Mouse (Mus musculus) brain, embryonic 18.5 days (tissue): ENCODE measurements around the gene Dffa.

Experiments used
- DNase-seq: peaks from one replicate; pipeline ENCODE4 v3.0.0-alpha.2; 2012; ENCODE audit warnings: low read depth, low spot score

The Dffa gene

DNA sequence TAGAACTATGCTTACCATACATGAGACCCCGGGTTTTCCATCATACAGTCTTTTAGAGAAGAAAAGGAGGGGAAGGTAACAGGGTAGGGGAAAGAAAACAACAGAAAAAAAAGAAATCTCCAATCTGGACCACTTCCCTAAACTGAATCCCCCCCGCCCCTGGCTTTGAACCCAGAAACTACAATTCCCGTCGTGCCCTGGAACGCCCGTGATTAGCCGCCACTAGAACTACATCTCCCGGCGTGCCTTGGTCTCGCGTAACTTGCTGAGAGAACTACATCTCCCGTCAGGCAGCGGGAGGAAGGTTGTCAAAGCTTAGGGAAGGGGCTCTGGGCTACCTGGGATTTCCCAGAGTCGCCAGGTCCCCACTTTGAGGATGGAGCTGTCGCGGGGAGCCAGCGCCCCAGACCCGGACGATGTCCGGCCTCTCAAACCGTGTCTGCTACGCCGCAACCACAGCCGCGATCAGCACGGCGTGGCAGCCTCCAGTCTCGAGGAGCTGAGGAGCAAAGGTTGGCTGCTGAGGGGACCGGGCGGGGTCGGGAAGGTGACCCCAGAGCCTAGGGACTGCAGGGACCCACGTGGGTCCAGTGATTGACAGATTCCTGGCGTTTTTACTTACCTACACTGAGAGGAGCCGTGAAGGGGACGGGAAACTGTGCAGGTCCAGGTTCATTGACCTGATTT, at the start of gene Dffa:
Gene Dffa (plus strand): TSS at position 272 of the 687 bp plus-strand sequence.
- DNase-seq = peak; percentile 82

DNA sequence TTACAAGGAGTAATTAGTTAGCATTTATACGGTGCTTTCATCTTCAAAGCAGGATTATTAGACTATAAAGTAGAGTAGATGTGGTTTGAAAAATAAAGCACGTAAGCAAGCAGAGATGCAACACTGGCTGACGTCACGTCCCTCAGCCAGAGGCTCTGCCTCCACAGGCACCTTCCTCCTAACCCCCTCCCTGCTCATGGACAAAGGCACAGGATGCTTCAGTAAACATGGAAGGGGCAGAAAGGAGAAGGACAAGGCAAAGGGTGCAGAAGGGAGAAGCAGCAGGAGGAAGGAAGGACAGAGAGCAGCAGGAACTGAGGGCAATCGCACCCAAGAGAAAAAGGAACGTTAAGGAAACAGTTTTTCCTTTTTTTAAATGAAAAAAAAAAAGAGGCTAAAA, 48.1 kb upstream of the Dffa start:
- DNase-seq = no peak

DNA sequence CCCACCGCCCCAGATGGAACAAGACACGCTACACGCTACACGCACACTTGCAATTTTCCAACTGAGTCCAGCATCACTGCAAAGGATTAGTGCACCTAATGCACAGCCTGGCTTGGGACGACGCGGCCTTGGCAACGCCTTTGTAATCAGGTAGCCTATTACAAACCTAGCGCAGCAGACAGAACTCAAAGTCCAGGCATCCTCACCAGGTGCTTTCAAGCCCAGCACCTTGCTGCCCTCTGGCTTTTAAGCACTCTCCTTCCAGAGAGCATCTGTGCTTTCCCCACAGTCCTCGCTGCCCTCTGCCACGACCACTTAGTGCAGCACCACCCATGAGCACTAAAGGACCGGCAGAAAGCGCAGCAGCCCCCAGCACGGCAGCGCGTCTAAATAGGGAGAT, 47.0 kb upstream of the Dffa start:
- DNase-seq = no peak

DNA sequence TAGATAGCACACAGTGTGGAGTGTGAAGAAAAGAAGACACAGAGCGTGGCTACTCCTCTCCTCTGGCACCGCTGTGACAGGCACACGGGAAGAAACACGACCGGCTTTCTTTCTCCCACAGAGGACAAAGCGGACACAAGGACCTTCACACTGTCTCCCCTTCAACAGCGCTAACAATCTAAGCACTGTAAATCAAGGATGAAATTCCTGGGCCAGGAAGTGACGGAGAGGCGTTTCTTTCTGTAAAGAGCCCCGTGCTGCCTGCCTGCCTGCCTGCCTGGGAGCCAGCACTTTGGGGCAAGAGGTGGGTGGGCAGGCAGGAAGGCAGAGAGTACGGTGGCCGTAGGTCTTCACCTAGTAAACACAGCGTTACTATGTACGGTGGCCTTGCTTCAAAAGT, 46.5 kb upstream of the Dffa start:
- no peak for DNase-seq

DNA sequence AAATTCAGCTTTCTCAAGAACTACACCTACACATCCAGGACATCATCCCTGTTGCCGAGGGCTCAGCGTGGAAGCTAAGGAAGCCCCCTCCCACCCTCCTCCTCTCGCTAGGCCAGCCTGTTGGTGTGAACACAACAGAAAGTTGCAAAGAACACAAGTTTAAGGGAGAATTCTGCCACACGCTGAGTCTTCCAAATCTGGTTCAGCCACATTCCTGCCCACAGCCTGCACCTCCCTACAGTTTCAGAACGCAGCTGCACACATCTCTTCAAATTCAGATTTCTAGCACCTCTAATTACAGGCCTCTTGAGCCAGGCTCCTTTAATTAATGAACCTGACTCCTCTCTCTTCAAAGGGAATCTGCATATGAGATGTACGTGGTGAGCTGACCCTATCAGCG, 45.6 kb upstream of the Dffa start:
- no peak for DNase-seq

DNA sequence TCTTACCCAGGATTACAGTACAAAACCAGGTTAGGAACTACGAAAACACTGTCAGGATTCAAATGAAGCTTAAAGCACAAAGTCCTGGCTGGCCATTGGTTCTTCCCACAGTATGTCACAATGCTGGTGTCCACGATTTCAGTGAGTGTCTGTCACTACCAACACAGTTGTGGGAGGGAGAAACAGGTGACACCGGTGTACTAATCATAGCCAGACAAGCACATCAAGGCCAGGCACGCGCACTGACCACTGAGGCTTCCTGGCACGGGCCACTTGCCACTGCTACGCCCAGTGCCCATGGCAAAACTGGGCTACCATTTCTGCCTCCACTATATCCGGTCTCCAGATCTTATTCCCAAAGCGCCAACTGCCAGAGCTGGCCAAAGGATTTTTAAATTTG, 44.2 kb upstream of the Dffa start:
- DNase-seq = no peak

DNA sequence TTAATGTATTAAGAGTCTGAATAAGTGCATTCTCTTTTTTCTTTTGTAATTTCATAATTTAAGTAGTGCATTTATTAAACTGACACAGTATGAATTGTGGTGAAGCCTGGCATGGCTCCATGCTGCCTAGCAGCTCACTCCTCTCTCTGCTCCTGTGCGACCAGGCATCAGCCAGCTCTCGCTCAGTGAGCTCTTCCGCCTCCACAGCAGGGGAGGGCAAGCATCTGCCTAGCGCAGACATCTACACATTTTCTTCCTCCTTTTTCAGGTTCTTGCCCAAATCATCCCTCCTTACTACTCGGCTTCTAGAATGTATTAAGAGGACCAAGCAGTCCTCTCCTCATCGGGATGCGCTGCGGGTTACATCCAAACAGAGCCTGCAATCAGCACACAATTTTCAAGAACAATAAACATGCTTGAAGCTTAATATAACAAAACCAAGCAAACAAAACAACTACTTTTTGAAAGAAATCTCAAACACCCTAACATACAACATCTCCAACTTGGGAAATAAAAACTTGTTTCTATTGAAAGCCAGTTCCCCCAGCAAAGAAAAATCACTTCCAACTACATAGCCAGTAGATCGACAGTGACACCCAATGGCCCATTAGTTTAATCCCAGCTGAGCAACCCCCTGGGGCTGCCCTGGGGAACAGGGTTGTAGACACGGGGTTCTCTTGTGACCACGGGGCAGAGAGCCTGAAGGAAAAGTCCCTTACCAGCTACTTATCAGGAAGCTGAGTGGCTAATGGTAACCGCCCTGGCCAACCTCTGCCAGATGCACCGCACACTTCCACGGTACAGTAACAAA, 43.1 kb upstream of the Dffa start:
- DNase-seq = no peak

DNA sequence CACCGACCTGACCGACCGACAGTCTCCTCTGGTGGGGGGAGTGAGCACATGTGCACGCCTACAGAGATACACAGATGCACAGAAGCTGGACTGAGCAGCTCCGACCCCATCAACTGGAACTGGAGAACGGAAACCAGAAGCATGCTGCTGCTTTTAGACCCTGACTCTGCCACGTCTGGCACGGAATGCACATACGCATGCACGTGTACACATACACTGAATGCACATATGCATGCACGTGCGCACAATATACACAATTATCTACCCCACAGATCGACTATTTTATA, 42.6 kb upstream of the Dffa start:
- no peak for DNase-seq

DNA sequence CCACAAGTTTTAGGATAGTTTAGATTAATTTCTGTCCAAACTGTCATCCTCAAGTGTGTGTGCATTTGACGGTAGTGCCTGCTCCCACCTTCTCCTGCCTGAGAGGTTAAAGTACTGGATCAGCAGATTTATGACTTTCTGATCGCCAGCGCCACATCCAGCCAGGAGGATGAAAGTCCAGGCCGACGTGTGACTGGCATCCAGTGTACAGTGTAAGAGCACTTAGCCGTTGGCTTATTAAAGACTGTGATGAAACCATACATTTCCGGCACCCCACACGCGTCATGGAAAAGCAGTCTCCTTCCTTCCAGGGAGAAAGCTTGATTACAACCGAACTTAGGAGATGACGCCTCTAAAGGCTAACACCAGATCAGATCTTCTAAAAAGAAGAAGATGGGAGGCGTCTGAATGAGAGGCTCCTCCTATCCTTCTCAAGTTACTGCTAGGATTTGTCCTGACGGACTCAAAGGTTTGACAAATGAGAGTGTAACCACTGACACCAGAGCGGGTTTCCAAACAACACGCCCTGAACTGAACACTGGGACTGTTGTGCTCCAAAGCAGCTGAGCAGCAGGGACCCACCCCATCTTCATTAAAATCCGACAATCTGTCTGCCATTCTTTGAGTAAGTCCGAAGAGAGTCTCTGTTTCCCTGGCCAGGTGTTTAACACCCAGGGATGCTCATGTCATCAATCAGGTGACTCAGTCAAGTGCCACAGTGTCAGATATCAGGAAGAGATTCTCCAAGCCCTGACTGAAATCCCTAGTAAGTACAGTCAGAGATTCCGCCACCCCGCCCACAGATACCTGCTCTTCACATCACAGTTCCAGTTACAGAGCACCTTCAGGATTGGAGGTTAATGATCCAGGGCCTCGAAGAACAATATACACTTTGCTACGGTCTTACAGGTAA, 41.3 kb upstream of the Dffa start:
- DNase-seq = no peak

DNA sequence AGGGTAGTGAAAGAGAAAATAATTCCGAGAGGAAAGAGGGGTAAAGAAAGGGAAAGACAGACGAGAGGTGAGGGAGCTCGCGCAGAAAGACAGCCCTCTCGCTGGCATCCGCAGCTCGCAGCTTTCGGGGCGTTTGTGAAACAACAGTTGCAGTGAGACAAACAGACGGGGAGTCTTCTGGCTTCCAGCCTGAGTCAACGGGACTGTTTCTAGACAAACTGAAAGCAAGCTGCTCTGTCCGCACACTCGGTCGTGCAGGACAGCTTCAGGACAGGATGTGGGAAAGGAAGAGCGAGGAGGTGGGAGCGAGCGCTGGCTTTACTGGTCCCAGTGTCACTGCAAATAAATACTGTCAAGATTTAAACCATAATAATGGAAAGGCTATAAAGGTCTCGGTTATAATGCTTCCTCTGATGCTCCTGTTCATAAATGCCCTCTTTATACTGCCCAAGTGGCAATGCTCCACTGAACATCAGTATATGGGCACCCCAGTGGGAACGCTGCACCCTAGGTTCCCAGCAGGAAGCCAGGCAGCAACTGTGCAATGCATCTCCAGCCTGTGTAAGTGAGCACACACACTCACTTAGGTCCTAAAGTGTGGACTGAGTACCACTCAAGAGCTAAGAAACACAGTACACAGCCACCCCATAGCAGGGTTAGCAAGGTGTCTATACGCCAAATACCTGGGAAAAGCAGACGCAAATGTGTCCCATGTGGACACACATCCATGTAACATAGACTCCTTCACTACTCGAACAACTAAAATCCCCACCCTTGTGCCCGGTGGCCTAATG, 39.7 kb upstream of the Dffa start:
- no peak for DNase-seq

DNA sequence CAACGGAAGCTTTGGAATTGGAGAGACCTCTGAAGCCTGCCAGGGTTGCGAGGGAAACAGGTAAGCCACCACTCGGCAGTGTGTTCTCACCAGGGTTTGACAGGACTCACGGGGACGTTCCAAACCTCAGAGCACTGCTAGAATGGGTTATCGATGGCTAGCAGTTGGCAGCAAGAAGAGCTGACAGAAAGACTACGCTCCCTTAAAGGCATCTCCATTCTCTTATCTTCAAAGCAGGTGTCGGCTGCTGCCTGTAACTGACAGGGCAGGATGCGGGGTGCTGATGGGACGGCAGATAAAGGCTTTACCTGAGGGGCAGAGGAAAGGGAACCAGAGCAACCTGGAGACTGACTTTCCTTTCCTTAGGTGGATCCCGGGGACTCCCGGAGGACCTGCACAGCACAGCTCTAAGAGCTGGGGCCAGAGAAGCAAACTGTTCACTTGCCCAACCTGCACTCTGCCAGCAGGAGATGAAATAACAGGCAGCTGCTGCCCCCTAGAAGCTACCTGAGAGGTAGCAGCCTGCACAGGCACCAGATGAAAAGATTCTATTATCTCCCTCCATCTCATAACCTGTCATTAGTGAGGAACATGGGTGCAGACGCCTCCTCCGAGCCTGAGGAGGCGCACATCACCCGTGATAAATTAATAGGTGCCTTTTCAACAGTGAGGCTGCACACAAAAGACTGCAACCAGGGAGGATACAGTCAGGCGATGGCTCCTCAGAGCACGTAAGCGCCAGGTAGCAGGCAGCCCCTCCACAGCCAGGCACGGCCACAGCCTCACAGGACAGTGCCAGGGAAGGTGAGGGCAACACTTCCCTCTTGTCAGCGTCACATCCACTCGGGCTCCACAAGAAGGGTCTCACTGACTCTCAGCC, 37.0 kb upstream of the Dffa start:
- DNase-seq = no peak

DNA sequence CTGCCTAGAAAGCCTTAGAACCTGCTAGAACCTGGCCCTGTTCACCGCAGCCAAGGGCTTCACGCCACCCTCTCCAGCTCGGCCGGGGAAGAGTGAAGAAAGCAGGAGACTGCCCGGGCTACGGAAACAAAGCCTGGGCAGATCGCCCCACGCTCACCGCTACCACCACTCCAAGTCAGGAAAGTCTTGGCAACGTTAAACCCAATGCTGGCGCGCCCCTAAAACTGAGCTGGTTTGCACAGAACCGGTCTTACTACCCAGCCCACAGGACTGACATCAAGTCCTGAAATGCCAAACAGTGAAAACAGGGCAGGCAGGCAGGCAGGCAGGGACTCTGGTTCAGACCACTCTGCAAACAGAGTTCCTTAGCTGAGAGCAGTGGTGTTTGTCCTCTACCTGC, 28.9 kb upstream of the Dffa start:
- DNase-seq = no peak

DNA sequence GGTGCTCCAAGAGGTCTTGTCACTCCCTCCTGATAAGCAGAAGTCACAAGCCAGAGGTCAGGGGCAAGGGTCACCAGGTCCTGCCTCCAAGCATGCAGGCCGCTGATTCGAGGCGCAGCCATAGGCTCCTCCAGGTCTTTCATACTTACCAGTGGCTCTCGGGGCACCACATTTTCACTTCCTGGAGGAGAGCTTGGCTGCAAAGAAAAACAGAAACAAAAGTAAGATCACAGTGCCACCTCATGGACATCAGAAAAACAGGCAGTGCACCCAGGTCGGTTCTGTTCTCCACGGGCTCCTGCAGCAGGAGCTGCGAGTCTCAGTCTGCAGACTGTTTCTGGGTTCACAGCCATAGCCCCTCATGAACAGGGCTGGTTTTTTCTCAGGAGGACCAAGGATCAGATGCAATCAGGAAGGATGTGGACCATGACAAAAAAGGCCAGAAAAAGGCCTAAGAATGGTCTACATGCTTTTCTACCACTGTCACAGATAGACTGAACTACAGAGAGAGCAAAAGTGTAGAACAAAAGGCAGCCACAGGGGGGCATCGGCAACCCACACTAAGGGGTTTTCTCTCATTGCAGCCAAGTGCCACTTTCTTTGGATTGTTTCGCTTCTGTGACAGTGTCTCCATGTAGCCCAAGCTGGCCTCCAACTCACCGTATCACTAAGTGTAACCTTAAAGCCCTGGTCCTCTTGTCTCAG, 27.9 kb upstream of the Dffa start:
- peak; percentile 54 for DNase-seq

DNA sequence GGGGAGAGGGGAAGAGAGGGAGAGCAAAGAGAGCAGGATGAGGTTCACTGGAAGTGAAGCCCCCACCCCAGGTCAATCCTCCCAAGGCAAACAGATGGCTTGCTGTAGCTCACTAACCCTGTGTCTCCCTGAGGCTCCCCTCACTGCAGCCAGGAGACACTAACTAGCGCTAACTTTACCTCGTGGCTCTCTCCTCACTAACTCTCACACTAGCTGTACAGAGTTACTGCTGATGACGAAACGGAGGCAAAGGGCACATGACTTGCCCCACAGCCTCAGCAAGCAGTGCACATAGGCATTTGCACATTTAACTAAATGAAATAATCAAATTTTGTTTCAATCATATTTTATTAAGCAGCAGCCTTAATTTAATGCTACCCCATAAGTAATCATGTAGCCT, 25.7 kb upstream of the Dffa start:
- no peak for DNase-seq

DNA sequence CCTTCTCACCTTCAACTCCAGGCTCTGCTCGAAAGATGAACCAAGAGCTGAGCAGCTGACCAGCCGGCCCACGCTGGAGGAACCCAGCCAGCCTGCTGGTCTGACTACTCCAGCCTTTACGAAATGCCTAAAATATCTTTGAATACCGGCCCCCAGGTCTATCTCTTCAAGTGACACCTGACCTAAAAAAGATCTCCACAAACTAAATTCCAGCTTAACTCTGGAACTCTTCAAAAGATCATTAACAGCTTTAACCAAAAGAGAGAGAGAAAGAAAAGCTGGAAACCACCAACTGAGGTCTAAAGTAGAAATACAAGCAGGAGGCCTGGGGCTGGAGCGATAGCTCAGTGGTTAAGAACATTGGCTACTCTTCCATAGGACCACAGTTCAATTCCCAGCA, 24.3 kb upstream of the Dffa start:
- DNase-seq = no peak

DNA sequence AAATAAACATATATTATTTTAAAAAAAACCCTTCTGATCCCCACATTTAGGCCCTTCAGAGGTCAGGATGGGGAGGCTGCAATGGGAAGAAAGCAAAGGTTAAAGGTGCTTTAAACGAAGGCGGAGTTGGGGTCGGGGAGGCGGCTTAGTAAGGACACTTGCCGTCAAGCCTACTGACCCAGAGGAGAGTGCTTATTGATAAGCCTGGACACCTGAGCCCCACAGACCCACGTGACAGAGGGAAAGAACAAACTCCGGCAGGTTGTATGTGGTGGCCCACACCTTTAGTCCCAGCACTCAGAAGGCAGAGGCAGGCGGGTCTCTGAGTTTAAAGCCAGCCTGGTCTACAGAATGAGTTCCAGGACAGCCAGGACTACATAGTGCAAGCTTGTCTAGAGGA, 23.8 kb upstream of the Dffa start:
- no peak for DNase-seq

DNA sequence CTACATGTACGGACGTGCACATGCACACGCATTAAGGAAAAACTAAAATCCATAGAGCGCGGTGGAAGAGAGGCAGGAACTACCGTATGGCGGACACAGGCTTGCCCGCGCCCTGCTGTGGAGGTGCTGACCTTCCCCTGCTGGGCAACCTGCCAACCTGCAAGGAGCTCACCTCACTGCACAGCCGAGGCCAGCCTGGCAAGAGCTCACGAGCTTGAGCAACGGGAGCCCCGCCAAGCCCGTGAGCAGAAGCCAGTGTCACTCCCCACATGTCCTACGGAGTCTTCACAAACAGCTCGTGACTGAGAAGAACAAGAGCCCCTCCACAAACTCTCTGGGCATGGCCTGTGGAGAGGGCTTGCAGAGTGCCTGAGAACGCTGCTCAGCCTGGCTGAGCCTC, 22.4 kb upstream of the Dffa start:
- DNase-seq = no peak

DNA sequence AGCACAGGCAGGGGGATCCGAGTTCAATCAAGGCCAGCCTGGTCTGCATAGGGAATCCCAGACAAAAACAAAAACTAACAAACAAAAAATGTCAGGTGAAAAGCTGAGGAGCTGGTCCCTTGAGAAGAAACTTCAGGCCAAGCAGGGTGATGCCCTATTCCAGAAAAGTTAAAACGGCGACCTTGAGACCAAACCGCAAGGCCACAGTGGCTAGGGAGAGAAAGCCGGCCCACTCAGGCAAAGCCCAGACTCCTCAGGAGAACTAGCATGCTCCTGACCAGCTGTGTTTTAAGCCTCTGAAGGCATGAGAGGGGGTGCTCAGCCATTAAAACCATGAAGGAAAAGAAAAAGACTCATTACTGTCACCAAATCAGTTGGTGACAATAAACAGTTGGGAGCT, 18.6 kb upstream of the Dffa start:
- no peak for DNase-seq

DNA sequence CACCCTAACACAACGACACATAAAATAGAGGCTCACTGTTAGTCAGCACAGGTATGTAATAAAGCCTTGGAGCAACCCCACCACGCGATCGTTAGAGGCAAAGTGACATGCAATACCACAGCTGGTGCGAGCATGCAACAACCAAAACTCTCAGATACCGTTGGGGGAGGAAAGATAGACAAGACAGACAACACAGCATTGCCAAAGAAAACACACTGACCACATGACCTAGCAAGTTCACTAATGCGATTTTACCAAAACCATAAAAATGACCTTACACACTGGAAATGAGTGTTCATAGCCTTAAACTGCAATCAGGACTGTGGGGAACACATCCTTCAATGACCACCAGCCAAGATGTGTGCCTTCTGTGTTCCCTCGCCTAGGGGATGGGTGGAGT, 12.6 kb upstream of the Dffa start:
- DNase-seq = no peak

DNA sequence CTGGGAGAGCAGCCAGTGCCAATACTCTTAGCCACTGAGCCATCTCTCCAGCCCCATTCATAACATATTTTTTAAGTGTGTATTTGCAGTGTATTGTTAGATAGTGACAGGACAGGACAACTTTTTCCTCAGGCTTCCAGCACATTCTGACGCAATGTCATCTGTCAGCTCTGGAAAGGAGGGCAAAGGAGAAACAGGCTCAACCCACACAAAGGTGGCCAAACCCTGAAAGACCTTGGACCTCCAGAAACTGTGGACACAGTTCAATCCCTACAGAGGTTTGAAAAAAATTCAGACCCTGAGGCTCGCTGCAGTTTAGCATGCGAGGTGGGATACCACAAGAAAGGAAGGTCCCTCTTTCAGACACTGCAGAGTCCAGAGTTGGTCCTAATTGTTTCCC, 6.0 kb upstream of the Dffa start:
- no peak for DNase-seq
